Mouse (Mus musculus) liver, adult 2 months (tissue): Measurements from ENCODE around the gene Ndufa13. TPM values are rescaled to one million over a fixed set of nuclear protein-coding genes. Genes with fewer than 3 reads are reported as not detected.

Source experiments
- DNase-seq: peaks from one replicate; pipeline ENCODE4 v3.0.0-alpha.2; 2011; ENCODE audit warnings: low read depth, low spot score; ENCODE audit errors: extremely low read depth
- H3K27ac ChIP-seq: fragments of 200-500 bp; replicated peaks from 2 replicates; pipeline ENCODE4 v1.5.1; 2012; ENCODE audit warnings: low read depth, mild to moderate bottlenecking, control low read depth, inconsistent platforms, low read length; ENCODE audit not compliant: insufficient read depth
- H3K27me3 ChIP-seq: fragments of 200-500 bp; 2 replicates; pipeline ENCODE4 v1.6.1; 2012; ENCODE audit warnings: mild to moderate bottlenecking, moderate library complexity, low read length, inconsistent platforms; ENCODE audit not compliant: control insufficient read depth, insufficient read depth
- H3K36me3 ChIP-seq: fragments of 200-500 bp; 2 replicates; pipeline ENCODE4 v1.6.1; 2012; ENCODE audit warnings: low read length, inconsistent platforms; ENCODE audit not compliant: control insufficient read depth, insufficient read depth
- H3K4me1 ChIP-seq: fragments of 200-500 bp; 2 replicates; pipeline ENCODE4 v1.6.1; 2011; ENCODE audit warnings: low read length; ENCODE audit not compliant: control insufficient read depth, insufficient read depth
- H3K4me3 ChIP-seq: fragments of 200-500 bp; 2 replicates; pipeline ENCODE4 v1.5.1; 2011; ENCODE audit warnings: low read depth, mild to moderate bottlenecking, control low read depth, low read length, moderate library complexity; ENCODE audit not compliant: insufficient read depth
- H3K79me2 ChIP-seq: fragments of 200-500 bp; 2 replicates; pipeline ENCODE4 v1.6.1; 2012; ENCODE audit warnings: inconsistent platforms, mild to moderate bottlenecking, low read length, moderate library complexity; ENCODE audit not compliant: control insufficient read depth, insufficient read depth
- H3K9ac ChIP-seq: fragments of 200-500 bp; 2 replicates; pipeline ENCODE4 v1.6.1; 2012; ENCODE audit warnings: low read depth, mild to moderate bottlenecking, control low read depth, inconsistent platforms, low read length
- CTCF ChIP-seq: fragments of 200-500 bp; IDR thresholded peaks from 2 replicates; pipeline ENCODE4 v1.5.1; 2011; ENCODE audit warnings: low read depth, low read length, control low read depth
- POLR2A ChIP-seq: fragments of 200-500 bp; IDR thresholded peaks from 2 replicates; pipeline ENCODE4 v1.6.1; 2011; ENCODE audit warnings: low read length, control low read depth; ENCODE audit not compliant: insufficient read depth; ENCODE audit errors: extremely low read depth
- WGBS: fragments of 180-500 bp; shearing (Covaris S2); methylation state at CpG from one replicate; pipeline ENCODE4 v1.1.7; 2018; 5-methylcytosine and 5-hydroxymethylcytosine counted together
- polyA plus RNA-seq: library from polyadenylated mRNA; depleted of rRNA; stranded (reverse); fragments of >200 nt; gene quantifications from 2 replicates; pipeline ENCODE4 v1.2.3, GENCODE M21; 2012
- total RNA-seq: library from RNA; depleted of rRNA; stranded (reverse); fragments of >200 nt; gene quantifications from 2 replicates; pipeline ENCODE4 v1.2.3, GENCODE M21; 2014

Gene Ndufa13
- total and polyA plus RNA-seq, 2 experiments = 141 to 221 TPM

DNA sequence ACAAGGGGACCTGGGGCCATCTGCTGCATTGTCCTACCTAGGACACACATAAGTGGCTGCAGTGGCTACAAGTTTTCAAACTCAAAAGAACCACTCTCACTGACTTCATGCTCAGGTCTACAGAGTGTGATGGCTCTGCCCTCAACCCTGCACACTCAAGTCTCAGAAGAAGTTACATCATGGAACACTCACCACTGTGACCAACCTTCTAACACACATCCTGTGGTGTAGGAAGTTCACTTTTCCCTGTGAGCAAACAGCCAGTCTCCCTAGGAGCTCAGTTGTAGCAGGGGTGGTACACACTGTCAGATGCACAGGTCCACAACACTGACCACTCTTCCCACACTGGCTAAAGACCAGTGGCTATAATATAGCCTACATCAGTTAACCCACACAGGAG, 16.1 kb upstream of the Ndufa13 start:
- peaks cover 7% of the 10 kb centered on the region; the same call in 1 of the 2 replicates for H3K36me3 ChIP-seq

DNA sequence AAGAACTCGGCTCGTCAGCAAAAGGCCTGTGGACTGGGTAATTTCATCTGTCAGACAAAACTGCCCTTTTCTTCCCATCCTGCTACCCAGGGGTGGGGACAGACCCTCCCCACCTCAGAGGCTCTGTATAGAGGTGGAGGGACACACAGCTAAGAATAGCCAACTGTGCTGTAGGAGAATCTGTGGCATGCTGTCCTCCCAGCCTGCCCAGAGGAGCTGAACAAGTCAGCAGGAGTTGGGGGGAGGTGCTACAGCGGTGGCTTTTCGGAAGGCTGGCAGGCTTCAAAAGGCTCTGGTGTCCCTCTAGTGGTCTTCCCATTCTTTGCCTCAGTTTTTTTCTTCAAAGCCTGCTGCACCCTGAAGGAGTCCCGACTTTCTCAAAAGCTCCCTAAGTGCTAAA, 13.4 kb upstream of the Ndufa13 start:
- WGBS = 80% methylated on average over 5 of the region's 5 CpGs
- H3K36me3 ChIP-seq = peaks cover 15% of the 10 kb centered on the region

More for the DNA sequence above, 16.1 kb upstream of the Ndufa13 start:
- H3K4me3 ChIP-seq = no peak overlapping the region
- no peak for DNase-seq
- no peak overlapping the region for H3K27ac ChIP-seq
- H3K27me3 ChIP-seq = no peaks in the 10 kb centered on the region
- H3K9ac ChIP-seq = no peak overlapping the region
- peaks cover 22% of the 10 kb centered on the region for H3K4me1 ChIP-seq
- H3K79me2 ChIP-seq = peaks cover 14% of the 10 kb centered on the region
- TF ChIP-seq POLR2A (no peak), CTCF (no peak)

DNA sequence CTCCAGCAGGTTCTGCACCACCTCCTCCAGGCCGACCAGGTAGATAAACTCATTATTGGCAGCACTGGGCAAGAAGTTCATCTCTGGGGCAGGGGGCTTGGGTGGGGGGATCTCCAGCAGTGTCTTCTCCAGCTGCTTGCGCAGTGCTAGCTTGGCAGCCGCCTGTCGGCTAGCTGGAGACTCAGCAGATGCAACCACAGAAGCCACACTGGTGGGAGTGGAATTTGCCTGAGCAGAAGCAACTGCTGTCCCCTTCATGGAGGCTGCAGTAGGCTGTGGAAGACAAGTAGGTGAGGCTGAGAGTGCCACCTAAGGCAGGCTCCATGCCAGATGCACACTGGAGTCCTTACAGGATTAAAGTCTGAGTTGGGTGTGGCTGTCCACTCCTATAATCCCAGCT, 12.2 kb upstream of the Ndufa13 start:
- Histone ChIP-seq H3K36me3 (peaks cover 24% of the 10 kb centered on the region), H3K27ac (no peak overlapping the region), H3K4me1 (peaks cover 3% of the 10 kb centered on the region), H3K4me3 (no peak overlapping the region), H3K79me2 (peaks cover 10% of the 10 kb centered on the region), H3K9ac (no peak overlapping the region), H3K27me3 (no peaks in the 10 kb centered on the region)
- TF ChIP-seq POLR2A = no peak
- TF ChIP-seq CTCF = no peak
- no peak for DNase-seq
- WGBS = 90% methylated on average over 4 of the region's 4 CpGs

More for the DNA sequence above, 13.4 kb upstream of the Ndufa13 start:
- Histone ChIP-seq H3K79me2 (peaks cover 10% of the 10 kb centered on the region), H3K27ac (no peak overlapping the region), H3K9ac (no peak overlapping the region), H3K4me1 (peaks cover 7% of the 10 kb centered on the region), H3K27me3 (no peaks in the 10 kb centered on the region), H3K4me3 (no peak overlapping the region)
- DNase-seq = no peak
- TF ChIP-seq POLR2A = no peak
- TF ChIP-seq CTCF = no peak

DNA sequence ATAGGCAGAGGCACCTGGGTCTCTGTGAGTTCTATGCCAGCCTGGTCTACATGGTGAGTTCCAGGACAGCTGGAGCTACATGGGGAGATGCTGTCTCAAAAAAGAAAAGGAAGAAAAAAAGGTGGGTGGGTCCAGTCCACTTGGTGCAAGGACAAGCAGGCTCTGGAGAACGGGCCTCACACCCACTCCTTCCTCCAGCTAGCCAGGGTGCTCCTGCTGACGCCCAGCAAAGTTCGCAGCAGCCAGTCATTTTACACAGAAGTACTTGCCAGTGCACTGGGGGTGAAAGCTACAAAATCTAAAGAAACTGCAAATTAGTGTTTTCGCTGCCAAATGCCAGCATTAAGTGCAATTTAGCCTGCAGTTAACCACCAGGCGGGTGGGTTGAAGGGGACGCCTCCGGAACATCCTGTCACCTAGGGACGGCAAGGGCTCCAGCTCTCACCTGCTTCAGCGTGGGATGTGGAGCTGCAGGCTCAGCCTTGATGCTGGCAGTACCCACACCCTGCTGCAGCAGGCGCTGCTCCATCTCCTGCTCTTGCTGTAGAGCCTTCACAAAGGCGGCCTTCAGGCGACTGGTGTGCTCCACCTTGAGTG, 10.2 kb upstream of the Ndufa13 start:
- Histone ChIP-seq H3K27ac (no peak overlapping the region), H3K4me3 (no peak overlapping the region), H3K9ac (no peak overlapping the region), H3K27me3 (no peaks in the 10 kb centered on the region), H3K4me1 (no peaks in the 10 kb centered on the region), H3K36me3 (peaks cover 27% of the 10 kb centered on the region), H3K79me2 (no peaks in the 10 kb centered on the region; the same call in 1 of the 2 replicates)
- no peak for DNase-seq
- no peak for TF ChIP-seq CTCF
- TF ChIP-seq POLR2A = no peak
- 93% methylated on average over 12 of the region's 12 CpGs for WGBS

DNA sequence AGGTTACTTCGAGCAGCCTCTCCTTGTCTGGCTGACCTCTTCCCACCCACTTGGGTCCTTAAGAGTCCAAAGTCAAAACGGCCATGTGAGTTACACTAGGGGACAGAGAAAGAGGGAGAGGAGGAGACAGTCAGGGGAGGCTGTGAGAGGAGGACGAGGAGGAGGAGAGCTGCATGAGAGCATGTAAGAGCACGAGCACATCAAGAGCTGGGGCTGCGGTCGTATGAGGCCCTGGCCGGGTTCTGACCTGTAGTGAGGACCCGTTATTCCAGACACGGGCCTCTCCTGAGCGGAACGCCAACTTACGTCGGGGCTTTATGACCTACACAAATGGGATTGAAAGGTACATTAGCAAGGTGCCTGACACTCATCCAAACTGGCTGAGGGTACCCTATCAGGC, 9.6 kb upstream of the Ndufa13 start:
- no peak for DNase-seq
- Histone ChIP-seq H3K79me2 (no peaks in the 10 kb centered on the region), H3K27ac (no peak overlapping the region), H3K9ac (no peak overlapping the region), H3K4me3 (no peak overlapping the region), H3K27me3 (no peaks in the 10 kb centered on the region), H3K36me3 (peaks cover 27% of the 10 kb centered on the region), H3K4me1 (no peaks in the 10 kb centered on the region)
- no peak for TF ChIP-seq CTCF
- TF ChIP-seq POLR2A = no peak
- WGBS = 93% methylated on average over 13 of the region's 13 CpGs

DNA sequence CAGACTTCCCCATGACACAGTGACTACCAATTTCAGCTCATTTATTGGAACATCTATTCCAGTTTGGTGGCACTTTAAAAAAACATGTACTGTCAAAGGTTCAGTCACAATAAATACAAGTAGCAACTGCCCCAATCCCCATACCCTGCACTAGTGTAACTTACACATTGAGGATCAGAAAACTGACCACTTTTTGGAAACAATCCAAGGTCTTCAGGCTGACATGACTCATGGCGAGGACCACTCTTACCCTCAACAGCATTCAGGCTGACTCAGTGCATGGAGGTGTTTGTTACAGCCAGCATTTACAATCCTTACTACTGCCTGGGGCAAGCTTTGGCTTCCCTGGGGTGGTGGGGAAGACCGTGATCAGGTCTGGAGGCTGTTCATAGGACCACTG, 4.7 kb upstream of the Ndufa13 start:
- Histone ChIP-seq H3K4me1 (0 out of 2 replicates have a peak, but pooled peaks cover 6% of the 10 kb centered on the region), H3K36me3 (peaks cover 17% of the 10 kb centered on the region), H3K27me3 (no peaks in the 10 kb centered on the region), H3K79me2 (no peaks in the 10 kb centered on the region), H3K27ac (no peak overlapping the region), H3K9ac (no peak overlapping the region), H3K4me3 (no peak overlapping the region)
- TF ChIP-seq CTCF = no peak
- TF ChIP-seq POLR2A = no peak
- WGBS = 97% methylated on average over 2 of the region's 2 CpGs
- no peak for DNase-seq
